ENCODE assay signal across 8 mouse cellular contexts in genomic region chr16:16212723-16213078, GRCm38 (mm10). TPM values are rescaled to one million over a fixed set of nuclear protein-coding genes. Genes with fewer than 3 reads are reported as not detected.
DNase-seq lines count a peak whose midpoint lies in the region; ATAC-seq and TF ChIP-seq lines count a peak whose summit lies in the region.

No protein-coding gene starts in this region.

- no peak for ATAC-seq in liver, embryonic 11.5 days (replicated peaks; ENCODE audit: low FRiP score)
- no peak for ATAC-seq in stomach, postnatal 0 days (ENCODE audit: low FRiP score, low TSS enrichment)
- no peak for ATAC-seq in erythroid progenitor cell, adult 5-6 weeks (replicated peaks; ENCODE audit: low FRiP score, poor library complexity, severe bottlenecking)

- WGBS in heart, adult 2 months: 17% methylated on average over 7 of the region's 7 CpGs
- WGBS in liver, embryonic 11.5 days: 18% methylated on average over 7 of the region's 7 CpGs
- WGBS in stomach, postnatal 0 days: 14% methylated on average over 7 of the region's 7 CpGs

- H3K4me3 ChIP-seq in heart, adult 2 months: peak overlapping the region; percentile 82
- H3K4me3 ChIP-seq in testis, adult 2 months (ENCODE audit: control insufficient read depth, low read depth, low read length): peak overlapping the region; percentile 53
- peak overlapping the region; percentile 76 for H3K4me3 ChIP-seq in liver, embryonic 11.5 days (ENCODE audit: low read depth, low read length)
- peak overlapping the region; percentile 66 for H3K4me3 ChIP-seq in stomach, postnatal 0 days (ENCODE audit: low read depth, low read length)

- peak overlapping the region; percentile 45; the same call in 1 of the 2 replicates for H3K27ac ChIP-seq in heart, adult 2 months
- no peak overlapping the region for H3K27ac ChIP-seq in testis, adult 2 months (ENCODE audit: control insufficient read depth, insufficient read depth, low read depth, low read length)
- H3K27ac ChIP-seq in liver, embryonic 11.5 days (ENCODE audit: low read depth, low read length): no peak overlapping the region
- peak overlapping the region; percentile 90; the same call in 1 of the 2 replicates for H3K27ac ChIP-seq in stomach, postnatal 0 days (replicated peaks)

- TF ChIP-seq EP300 in heart, adult 2 months (IDR thresholded peaks at IDR 0.05; ENCODE audit: insufficient read depth, low read depth, low read length): no peak
- no peak for TF ChIP-seq EP300 in stomach, postnatal 0 days (optimal IDR thresholded peaks at IDR 0.05)

- no peak overlapping the region for H3K9ac ChIP-seq in heart, adult 2 months (ENCODE audit: low read depth, low read length)
- no peak overlapping the region for H3K9ac ChIP-seq in liver, embryonic 11.5 days (ENCODE audit: low read depth, low read length)
- H3K9ac ChIP-seq in stomach, postnatal 0 days (ENCODE audit: low read length): no peak overlapping the region

- no peaks in the 10 kb centered on the region for H3K79me2 ChIP-seq in heart, adult 2 months (replicated peaks; ENCODE audit: control insufficient read depth, insufficient read depth, low read length)

- no peak for DNase-seq in heart, adult 2 months
- no peak for DNase-seq in heart, postnatal 36 days
- no peak for DNase-seq in testis, postnatal 14 days (ENCODE audit: low spot score)
- DNase-seq in liver, embryonic 11.5 days (ENCODE audit: low spot score): no peak
- no peak for DNase-seq in stomach, postnatal 0 days (ENCODE audit: low spot score)
- no peak for DNase-seq in MN1 (ENCODE audit: low spot score)

- H3K36me3 ChIP-seq in heart, adult 2 months (ENCODE audit: control insufficient read depth, insufficient read depth, low read length): no peaks in the 10 kb centered on the region
- H3K36me3 ChIP-seq in testis, adult 2 months (ENCODE audit: control insufficient read depth, insufficient read depth, low read length): no peaks in the 10 kb centered on the region
- no peaks in the 10 kb centered on the region for H3K36me3 ChIP-seq in liver, embryonic 11.5 days (ENCODE audit: control insufficient read depth, insufficient read depth, low read length)
- no peaks in the 10 kb centered on the region for H3K36me3 ChIP-seq in stomach, postnatal 0 days (ENCODE audit: control insufficient read depth, insufficient read depth, low read length)

- H3K9me3 ChIP-seq in liver, embryonic 11.5 days (ENCODE audit: control insufficient read depth, low read length): no peaks in the 10 kb centered on the region
- no peaks in the 10 kb centered on the region for H3K9me3 ChIP-seq in stomach, postnatal 0 days (ENCODE audit: control insufficient read depth, low read length)

- intact Hi-C loops in heart, adult 2 months (cut with DNase I): no loop called here
- intact Hi-C loops in heart, postnatal 36 days (cut with DNase I): no loop called here

- no peaks in the 10 kb centered on the region for H3K4me1 ChIP-seq in heart, adult 2 months (ENCODE audit: control insufficient read depth, insufficient read depth, low read length)
- peaks cover 3% of the 10 kb centered on the region for H3K4me1 ChIP-seq in testis, adult 2 months (ENCODE audit: control insufficient read depth, insufficient read depth, low read length)
- H3K4me1 ChIP-seq in liver, embryonic 11.5 days (replicated peaks; ENCODE audit: control insufficient read depth, insufficient read depth, low read length): no peaks in the 10 kb centered on the region; the same call in 1 of the 2 replicates
- H3K4me1 ChIP-seq in stomach, postnatal 0 days (replicated peaks; ENCODE audit: control insufficient read depth, insufficient read depth): peaks cover 2% of the 10 kb centered on the region; the same call in 1 of the 2 replicates

- H3K4me2 ChIP-seq in liver, embryonic 11.5 days: peak overlapping the region; percentile 100
- H3K4me2 ChIP-seq in stomach, postnatal 0 days (replicated peaks; ENCODE audit: low read depth): peak overlapping the region; percentile 95

- TF ChIP-seq POLR2A in heart, adult 2 months (IDR thresholded peaks at IDR 0.05; ENCODE audit: insufficient read depth, low read depth, low read length): no peak
- TF ChIP-seq POLR2A in testis, adult 2 months (IDR thresholded peaks at IDR 0.05; ENCODE audit: control insufficient read depth, low read depth, low read length): no peak

- no peaks in the 10 kb centered on the region for H3K27me3 ChIP-seq in heart, adult 2 months (ENCODE audit: control insufficient read depth, insufficient read depth, low read length)
- no peaks in the 10 kb centered on the region for H3K27me3 ChIP-seq in testis, adult 2 months (ENCODE audit: control insufficient read depth, insufficient read depth, low read length)
- peaks cover 15% of the 10 kb centered on the region for H3K27me3 ChIP-seq in liver, embryonic 11.5 days (replicated peaks; ENCODE audit: control insufficient read depth, insufficient read depth, low read length)
- 0 out of 2 replicates have a peak, but pooled peaks cover 2% of the 10 kb centered on the region for H3K27me3 ChIP-seq in stomach, postnatal 0 days (ENCODE audit: control insufficient read depth, insufficient read depth, low read length)

- no peak for TF ChIP-seq CTCF in heart, adult 2 months (IDR thresholded peaks at IDR 0.05)
- no peak for TF ChIP-seq CTCF in testis, adult 2 months (IDR thresholded peaks at IDR 0.05; ENCODE audit: control insufficient read depth, insufficient read depth, insufficient replicate concordance, low read depth, low read length)
- TF ChIP-seq CTCF in stomach, postnatal 0 days (IDR thresholded peaks at IDR 0.05; ENCODE audit: low read depth): no peak

RNA-seq across cellular contexts. Expression of gene Pkp2, which starts 0.4 kb away (rescaled TPM):
- 100 to 1,000 TPM; 123 to 133 TPM for total RNA-seq in heart, adult 2 months (2021)
- 62.3 and 74.5 TPM in 2 replicates for polyA plus RNA-seq in heart, adult 2 months (2012; rRNA removed)
- 100 to 1,000 TPM; 163 to 168 TPM for total RNA-seq in heart, postnatal 36 days (2021)
- 1.3 and 1.4 TPM in 2 replicates for polyA plus RNA-seq in testis, adult 2 months (2012; rRNA removed)
- 7.1 and 8.1 TPM in 2 replicates for polyA plus RNA-seq in liver, embryonic 11.5 days (2014; fragmentation: Nextera tagmentation; extraction: Ambion mirVana)
- polyA plus RNA-seq in stomach, postnatal 0 days (2015; fragmentation: Nextera tagmentation; extraction: Ambion mirVana): 12.5 and 14.8 TPM in 2 replicates
- not detected in 2 replicates for total RNA-seq in erythroid progenitor cell, adult 5-6 weeks (2015; ENCODE audit: low replicate concordance)
- not detected in 2 replicates for total RNA-seq in erythroid progenitor cell, adult 5-6 weeks (2017; ENCODE audit: low replicate concordance)

Comparison
In these comparisons a context has a peak if more than half of its experiments do, and no peak if none do; other contexts are left out.
1. H3K27ac ChIP-seq: peak in heart, adult 2 months (single experiment) and stomach, postnatal 0 days (single experiment); none in testis, adult 2 months (single experiment) and liver, embryonic 11.5 days (single experiment).
2. Peak in every context shown above with its lines, with median percentiles within 50 percentile points of each other: H3K4me3 ChIP-seq.